Mouse (Mus musculus) intestine, embryonic 16.5 days (tissue): ENCODE measurements around the gene Wdfy3. TPM values are rescaled to one million over a fixed set of nuclear protein-coding genes. Genes with fewer than 3 reads are reported as not detected.

Experiments
- ATAC-seq: fragments of 200-750 bp; cut with Nextera tagmentation; 2 replicates; pipeline ENCODE4 v1.8.0; 2017; ENCODE audit warnings: moderate TSS enrichment, moderate library complexity
- H3K27ac ChIP-seq: fragments of 300-500 bp; sonication (generic); 2 replicates; pipeline ENCODE4 v1.5.1; 2014; ENCODE audit warnings: mild to moderate bottlenecking, low read length
- H3K27me3 ChIP-seq: fragments of 300-500 bp; sonication (generic); replicated peaks from 2 replicates; pipeline ENCODE4 v1.6.1; 2014; ENCODE audit warnings: low read length, control low read depth, mixed read lengths; ENCODE audit not compliant: control insufficient read depth, insufficient read depth
- H3K36me3 ChIP-seq: fragments of 300-500 bp; sonication (generic); 2 replicates; pipeline ENCODE4 v1.6.1; 2014; ENCODE audit warnings: low read length, control low read depth; ENCODE audit not compliant: control insufficient read depth, insufficient read depth
- H3K4me1 ChIP-seq: fragments of 300-500 bp; sonication (generic); 2 replicates; pipeline ENCODE4 v1.6.1; 2014; ENCODE audit warnings: low read length, control low read depth, mixed read lengths; ENCODE audit not compliant: control insufficient read depth, insufficient read depth
- H3K4me2 ChIP-seq: fragments of 300-500 bp; sonication (generic); 2 replicates; pipeline ENCODE4 v1.6.1; 2014; ENCODE audit warnings: low read depth, low read length, control low read depth
- H3K4me3 ChIP-seq: fragments of 300-500 bp; sonication (generic); 2 replicates; pipeline ENCODE4 v1.5.1; 2014; ENCODE audit warnings: mild to moderate bottlenecking, low read length
- H3K9ac ChIP-seq: fragments of 300-500 bp; sonication (generic); 2 replicates; pipeline ENCODE4 v1.6.1; 2014; ENCODE audit warnings: low read depth, low read length
- H3K9me3 ChIP-seq: fragments of 300-500 bp; sonication (generic); 2 replicates; pipeline ENCODE4 v1.6.1; 2016; ENCODE audit warnings: low read length, control low read depth; ENCODE audit not compliant: control insufficient read depth
- WGBS: fragments of 180-500 bp; shearing (Covaris S2); extraction: QIAGEN DNeasy Blood & Tissue Kit; methylation state at CpG from one replicate; pipeline ENCODE4 v1.1.7; 2014; 5-methylcytosine and 5-hydroxymethylcytosine counted together
- polyA plus RNA-seq: library from polyadenylated mRNA; unstranded; fragments of >200 nt; fragmentation: Nextera tagmentation; extraction: Ambion mirVana; gene quantifications from 2 replicates; pipeline ENCODE4 v1.2.1, GENCODE M21; 2015

Gene Wdfy3
- polyA plus RNA-seq, 1 experiment from 2014 or later: 7.5 TPM

GRCm38 (mm10) chr5:101996036-101996735 lies 73.5 kb downstream of the Wdfy3 start:
- Histone ChIP-seq H3K4me3 (no peak overlapping the region), H3K36me3 (no peaks in the 10 kb centered on the region), H3K9ac (no peak overlapping the region), H3K27me3 (no peaks in the 10 kb centered on the region), H3K9me3 (no peaks in the 10 kb centered on the region), H3K4me1 (no peaks in the 10 kb centered on the region), H3K4me2 (no peak overlapping the region), H3K27ac (no peak overlapping the region)
- ATAC-seq: no peak
- WGBS: 86% methylated on average over 11 of the region's 11 CpGs

GRCm38 (mm10) chr5:101995451-101995995 lies 74.2 kb downstream of the Wdfy3 start:
- no peak for ATAC-seq
- 0 out of 2 replicates have a peak, but pooled peaks cover under 1% of the 10 kb centered on the region for H3K4me1 ChIP-seq
- H3K4me3 ChIP-seq: no peak overlapping the region
- no peaks in the 10 kb centered on the region for H3K36me3 ChIP-seq
- no peaks in the 10 kb centered on the region for H3K27me3 ChIP-seq
- H3K9ac ChIP-seq: no peak overlapping the region
- H3K4me2 ChIP-seq: no peak overlapping the region
- H3K9me3 ChIP-seq: no peaks in the 10 kb centered on the region
- H3K27ac ChIP-seq: no peak overlapping the region
- WGBS: 77% methylated on average over 3 of the region's 3 CpGs

- H3K27ac ChIP-seq: no peak overlapping the region
- H3K4me1 ChIP-seq: 0 out of 2 replicates have a peak, but pooled peaks cover 3% of the 10 kb centered on the region
- WGBS: 75% methylated on average over 5 of the region's 5 CpGs
- no peak overlapping the region for H3K9ac ChIP-seq
- no peak for ATAC-seq
- H3K27me3 ChIP-seq: no peaks in the 10 kb centered on the region
- no peak overlapping the region for H3K4me3 ChIP-seq
- H3K36me3 ChIP-seq: no peaks in the 10 kb centered on the region
- no peak overlapping the region for H3K4me2 ChIP-seq
- H3K9me3 ChIP-seq: no peaks in the 10 kb centered on the region
Measured at GRCm38 (mm10) chr5:101993996-101994395, 75.7 kb downstream of the Wdfy3 start.

GRCm38 (mm10) chr5:101992969-101993670 lies 76.6 kb downstream of the Wdfy3 start:
- no peak overlapping the region for H3K4me2 ChIP-seq
- no peaks in the 10 kb centered on the region for H3K27me3 ChIP-seq
- H3K36me3 ChIP-seq: no peaks in the 10 kb centered on the region
- H3K4me3 ChIP-seq: no peak overlapping the region
- H3K27ac ChIP-seq: no peak overlapping the region
- 92% methylated on average over 7 of the region's 7 CpGs for WGBS
- H3K9me3 ChIP-seq: no peaks in the 10 kb centered on the region
- 0 out of 2 replicates have a peak, but pooled peaks cover 3% of the 10 kb centered on the region for H3K4me1 ChIP-seq
- no peak overlapping the region for H3K9ac ChIP-seq
- ATAC-seq: no peak

- Histone ChIP-seq H3K4me3 (no peak overlapping the region), H3K27me3 (no peaks in the 10 kb centered on the region), H3K4me1 (0 out of 2 replicates have a peak, but pooled peaks cover 3% of the 10 kb centered on the region), H3K9me3 (no peaks in the 10 kb centered on the region), H3K36me3 (no peaks in the 10 kb centered on the region), H3K27ac (peak overlapping the region; percentile 6; the same call in 1 of the 2 replicates), H3K4me2 (no peak overlapping the region), H3K9ac (no peak overlapping the region)
- ATAC-seq: no peak
- 64% methylated on average over 7 of the region's 7 CpGs for WGBS
Measured at GRCm38 (mm10) chr5:101990298-101990845, 79.3 kb downstream of the Wdfy3 start.

- ATAC-seq: no peak
- WGBS: 90% methylated on average over 10 of the region's 10 CpGs
- Histone ChIP-seq H3K9ac (no peak overlapping the region), H3K4me2 (no peak overlapping the region), H3K9me3 (no peaks in the 10 kb centered on the region), H3K4me3 (no peak overlapping the region), H3K27ac (no peak overlapping the region), H3K27me3 (no peaks in the 10 kb centered on the region), H3K36me3 (no peaks in the 10 kb centered on the region), H3K4me1 (0 out of 2 replicates have a peak, but pooled peaks cover 3% of the 10 kb centered on the region)
Measured at GRCm38 (mm10) chr5:101988476-101988875, 81.2 kb downstream of the Wdfy3 start.

- Histone ChIP-seq H3K9me3 (no peaks in the 10 kb centered on the region), H3K36me3 (no peaks in the 10 kb centered on the region), H3K4me1 (0 out of 2 replicates have a peak, but pooled peaks cover 3% of the 10 kb centered on the region), H3K4me3 (no peak overlapping the region), H3K27ac (no peak overlapping the region), H3K27me3 (no peaks in the 10 kb centered on the region), H3K4me2 (no peak overlapping the region), H3K9ac (no peak overlapping the region)
- ATAC-seq: no peak
- 51% methylated on average over 3 of the region's 3 CpGs for WGBS
Measured at GRCm38 (mm10) chr5:101986694-101987093, 83.0 kb downstream of the Wdfy3 start.

GRCm38 (mm10) chr5:101982239-101982638 lies 87.5 kb downstream of the Wdfy3 start:
- no peak overlapping the region for H3K4me3 ChIP-seq
- no peak overlapping the region for H3K4me2 ChIP-seq
- no peak for ATAC-seq
- H3K27ac ChIP-seq: no peak overlapping the region
- H3K27me3 ChIP-seq: no peaks in the 10 kb centered on the region
- H3K4me1 ChIP-seq: no peaks in the 10 kb centered on the region
- H3K9me3 ChIP-seq: no peaks in the 10 kb centered on the region
- 0 out of 2 replicates have a peak, but pooled peaks cover 6% of the 10 kb centered on the region for H3K36me3 ChIP-seq
- WGBS: 76% methylated on average over 5 of the region's 5 CpGs
- no peak overlapping the region for H3K9ac ChIP-seq

- 82% methylated on average over 6 of the region's 6 CpGs for WGBS
- Histone ChIP-seq H3K4me3 (no peak overlapping the region), H3K27me3 (no peaks in the 10 kb centered on the region), H3K4me2 (no peak overlapping the region), H3K9ac (no peak overlapping the region), H3K27ac (no peak overlapping the region), H3K4me1 (no peaks in the 10 kb centered on the region), H3K36me3 (0 out of 2 replicates have a peak, but pooled peaks cover 6% of the 10 kb centered on the region), H3K9me3 (no peaks in the 10 kb centered on the region)
- ATAC-seq: no peak
Measured at GRCm38 (mm10) chr5:101979594-101979993, 90.1 kb downstream of the Wdfy3 start.
